Mouse (Mus musculus): ENCODE results near the gene Hsd17b2. TPM values are rescaled to one million over a fixed set of nuclear protein-coding genes. Genes with fewer than 3 reads are reported as not detected.

Gene Hsd17b2
- polyA plus RNA-seq, 1 experiment from 2014 or later, result not detected

DNA sequence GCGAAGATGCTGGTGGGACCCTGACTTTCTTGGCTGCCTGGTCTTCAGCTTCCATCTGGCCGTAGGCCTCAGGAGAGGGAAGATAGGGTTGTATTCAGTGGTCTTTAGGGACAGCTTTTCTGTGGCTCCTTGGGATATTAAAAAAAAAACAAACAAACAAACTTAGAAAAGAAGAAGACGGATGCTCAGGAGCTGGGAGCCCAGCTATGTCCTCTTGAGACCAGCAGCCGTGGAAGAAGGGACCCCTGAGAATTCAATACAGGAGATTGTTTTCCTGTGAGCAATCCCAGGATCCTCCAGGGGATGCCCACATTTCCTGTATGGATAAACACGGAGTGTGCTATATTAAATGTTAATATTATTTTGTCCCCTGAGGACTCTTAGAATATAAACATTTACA is 26.5 kb upstream of the Hsd17b2 start:
- Histone ChIP-seq H3K27ac (replicated peaks; ENCODE audit: low read depth, low read length) (no peak overlapping the region), H3K27me3 (ENCODE audit: control insufficient read depth, insufficient read depth, low read length) (no peaks in the 10 kb centered on the region), H3K4me1 (ENCODE audit: control insufficient read depth, insufficient read depth, low read length) (no peaks in the 10 kb centered on the region), H3K9ac (replicated peaks; ENCODE audit: low read length) (no peak overlapping the region), H3K9me3 (ENCODE audit: control insufficient read depth, low read length) (no peaks in the 10 kb centered on the region), H3K4me3 (replicated peaks; ENCODE audit: low read depth, low read length) (no peak overlapping the region), H3K36me3 (ENCODE audit: control insufficient read depth, insufficient read depth, low read length) (no peaks in the 10 kb centered on the region), H3K4me2 (ENCODE audit: low read length) (no peak overlapping the region)
- WGBS, result 84% methylated on average over 5 of the region's 5 CpGs
- ATAC-seq (ENCODE audit: low FRiP score, low TSS enrichment), result no peak
- no peak for DNase-seq

DNA sequence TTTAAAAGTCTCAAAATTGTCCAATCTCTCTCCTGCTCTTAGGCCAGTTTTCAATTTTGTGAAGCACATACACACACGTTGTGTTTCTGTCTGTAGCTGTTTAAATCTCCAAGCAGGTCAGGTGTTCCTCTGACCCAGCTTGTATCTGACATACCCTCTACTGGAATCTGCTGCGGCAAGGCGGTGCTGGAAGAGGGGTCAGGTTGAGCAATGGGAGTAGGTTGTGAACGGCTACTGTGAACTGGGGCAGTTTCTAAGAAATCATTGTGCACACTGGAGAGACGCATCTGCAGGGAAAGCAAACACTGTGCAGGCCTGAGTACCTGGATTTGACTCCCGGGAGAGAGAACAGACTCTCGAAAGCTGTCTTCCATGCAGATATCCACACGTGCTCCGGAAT is 25.2 kb upstream of the Hsd17b2 start:
- WGBS, result 79% methylated on average over 9 of the region's 9 CpGs
- no peak overlapping the region for H3K9ac ChIP-seq (replicated peaks; ENCODE audit: low read length)
- no peak for ATAC-seq (ENCODE audit: low FRiP score, low TSS enrichment)

DNA sequence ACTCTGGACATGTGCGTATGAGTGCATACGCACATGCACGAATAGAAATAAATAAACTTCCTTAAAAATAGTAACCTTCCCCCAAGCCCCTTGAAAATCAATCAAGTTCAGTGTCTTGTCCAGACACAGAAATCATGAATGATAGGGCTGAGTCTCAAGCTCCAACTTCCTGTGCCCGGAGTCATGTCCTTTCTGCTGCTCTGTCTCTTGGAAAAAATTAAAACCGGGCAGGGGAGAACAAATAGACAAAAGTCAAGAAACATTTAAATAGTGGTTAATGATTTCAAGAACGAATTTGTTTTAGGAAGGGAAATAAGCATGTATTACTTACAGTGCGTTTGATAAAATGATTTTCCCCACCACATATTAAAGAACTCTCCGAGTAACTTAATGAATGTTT is 24.7 kb upstream of the Hsd17b2 start:
- Histone ChIP-seq H3K9me3 (ENCODE audit: control insufficient read depth, low read length) (no peaks in the 10 kb centered on the region), H3K27me3 (ENCODE audit: control insufficient read depth, insufficient read depth, low read length) (no peaks in the 10 kb centered on the region), H3K27ac (replicated peaks; ENCODE audit: low read depth, low read length) (no peak overlapping the region), H3K9ac (replicated peaks; ENCODE audit: low read length) (no peak overlapping the region), H3K4me3 (replicated peaks; ENCODE audit: low read depth, low read length) (no peak overlapping the region), H3K4me1 (ENCODE audit: control insufficient read depth, insufficient read depth, low read length) (no peaks in the 10 kb centered on the region), H3K4me2 (ENCODE audit: low read length) (no peak overlapping the region), H3K36me3 (ENCODE audit: control insufficient read depth, insufficient read depth, low read length) (no peaks in the 10 kb centered on the region)
- ATAC-seq (ENCODE audit: low FRiP score, low TSS enrichment), result no peak
- 89% methylated on average over 8 of the region's 8 CpGs for WGBS
- no peak for DNase-seq

More for the DNA sequence above, 25.2 kb upstream of the Hsd17b2 start:
- Histone ChIP-seq H3K4me2 (ENCODE audit: low read length) (no peak overlapping the region), H3K36me3 (ENCODE audit: control insufficient read depth, insufficient read depth, low read length) (no peaks in the 10 kb centered on the region), H3K27ac (replicated peaks; ENCODE audit: low read depth, low read length) (no peak overlapping the region), H3K4me1 (ENCODE audit: control insufficient read depth, insufficient read depth, low read length) (no peaks in the 10 kb centered on the region), H3K4me3 (replicated peaks; ENCODE audit: low read depth, low read length) (no peak overlapping the region), H3K9me3 (ENCODE audit: control insufficient read depth, low read length) (no peaks in the 10 kb centered on the region), H3K27me3 (ENCODE audit: control insufficient read depth, insufficient read depth, low read length) (no peaks in the 10 kb centered on the region)
- DNase-seq, result no peak

DNA sequence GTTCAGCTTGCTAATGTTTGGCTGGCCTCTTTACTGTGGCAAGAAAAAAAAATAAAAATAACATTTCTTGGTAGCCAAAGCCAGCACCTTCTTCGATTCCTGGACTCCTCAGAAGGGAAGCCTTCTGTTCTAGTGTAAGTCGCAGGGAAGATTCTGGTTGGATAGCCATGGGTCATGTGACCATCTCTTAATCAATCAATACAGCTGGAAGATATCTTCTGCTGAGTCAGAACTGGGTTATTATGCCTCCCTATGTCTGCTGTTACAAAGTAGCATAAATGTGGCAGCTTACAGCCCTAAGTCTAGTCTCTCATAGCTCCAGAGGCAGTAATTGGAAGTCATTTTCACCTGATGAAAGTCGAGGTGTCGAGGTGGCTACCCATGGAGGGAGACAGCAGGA is 23.1 kb upstream of the Hsd17b2 start:
- no peak overlapping the region for H3K4me3 ChIP-seq (replicated peaks; ENCODE audit: low read depth, low read length)
- H3K27ac ChIP-seq (replicated peaks; ENCODE audit: low read depth, low read length), result no peak overlapping the region
- no peaks in the 10 kb centered on the region for H3K27me3 ChIP-seq (ENCODE audit: control insufficient read depth, insufficient read depth, low read length)
- DNase-seq (no peak), ATAC-seq (ENCODE audit: low FRiP score, low TSS enrichment) (no peak)
- WGBS, result 85% methylated on average over 4 of the region's 4 CpGs
- H3K4me2 ChIP-seq (ENCODE audit: low read length), result no peak overlapping the region
- no peak overlapping the region for H3K9ac ChIP-seq (replicated peaks; ENCODE audit: low read length)
- no peaks in the 10 kb centered on the region for H3K4me1 ChIP-seq (ENCODE audit: control insufficient read depth, insufficient read depth, low read length)
- no peaks in the 10 kb centered on the region for H3K9me3 ChIP-seq (ENCODE audit: control insufficient read depth, low read length)
- no peaks in the 10 kb centered on the region for H3K36me3 ChIP-seq (ENCODE audit: control insufficient read depth, insufficient read depth, low read length)

DNA sequence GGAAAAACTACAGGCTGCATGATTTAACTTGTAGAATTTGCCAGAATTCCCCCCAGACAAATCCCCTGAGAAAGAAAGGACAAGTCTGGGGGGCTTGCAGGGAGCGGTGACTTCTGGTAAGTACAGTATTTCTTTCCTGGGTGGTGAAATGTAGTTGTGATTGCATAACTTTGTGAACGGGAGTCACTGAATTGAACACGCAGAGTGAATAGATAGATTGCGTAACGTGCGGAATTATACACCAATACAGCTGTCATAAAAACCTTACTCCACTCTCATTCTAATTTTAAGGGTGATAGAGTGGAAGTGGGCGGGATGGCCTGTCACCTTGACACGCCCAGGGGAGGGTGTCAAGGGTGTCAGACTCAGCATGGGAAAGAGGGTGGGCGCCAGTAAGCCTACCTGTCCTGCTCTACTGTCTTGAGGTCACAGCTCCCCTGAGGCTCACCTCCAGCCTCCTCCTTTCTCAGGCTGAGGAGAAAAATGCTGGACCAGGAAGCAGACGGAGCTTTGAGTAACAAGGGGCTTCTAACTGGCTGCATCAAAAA is 17.7 kb upstream of the Hsd17b2 start:
- Histone ChIP-seq H3K4me3 (replicated peaks; ENCODE audit: low read depth, low read length) (no peak overlapping the region), H3K4me1 (ENCODE audit: control insufficient read depth, insufficient read depth, low read length) (no peaks in the 10 kb centered on the region), H3K4me2 (ENCODE audit: low read length) (no peak overlapping the region), H3K9me3 (ENCODE audit: control insufficient read depth, low read length) (no peaks in the 10 kb centered on the region), H3K36me3 (ENCODE audit: control insufficient read depth, insufficient read depth, low read length) (no peaks in the 10 kb centered on the region), H3K27ac (replicated peaks; ENCODE audit: low read depth, low read length) (no peak overlapping the region), H3K9ac (replicated peaks; ENCODE audit: low read length) (no peak overlapping the region), H3K27me3 (ENCODE audit: control insufficient read depth, insufficient read depth, low read length) (no peaks in the 10 kb centered on the region)
- ATAC-seq (ENCODE audit: low FRiP score, low TSS enrichment) (no peak), DNase-seq (no peak)
- WGBS, result 91% methylated on average over 10 of the region's 10 CpGs

DNA sequence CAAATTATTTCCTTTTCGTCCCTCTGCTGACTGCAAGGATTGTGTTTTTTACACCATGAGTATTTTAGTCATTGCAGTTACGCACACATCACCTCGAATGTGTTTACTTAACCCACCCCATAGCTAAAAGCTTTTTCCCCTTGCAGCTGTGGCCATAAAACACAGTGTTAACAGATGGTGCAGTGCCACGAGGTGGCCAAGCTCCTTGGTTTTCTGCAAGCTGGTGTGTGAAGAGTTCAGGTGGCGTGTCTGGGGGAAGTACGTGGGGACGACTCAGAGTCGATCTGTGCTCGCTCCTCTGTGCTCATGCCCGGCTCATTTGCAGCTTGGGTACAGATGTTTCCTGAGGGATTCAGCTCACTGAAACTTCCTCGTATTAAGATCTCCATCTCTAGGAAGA is 17.2 kb upstream of the Hsd17b2 start:
- no peaks in the 10 kb centered on the region for H3K9me3 ChIP-seq (ENCODE audit: control insufficient read depth, low read length)
- no peaks in the 10 kb centered on the region for H3K4me1 ChIP-seq (ENCODE audit: control insufficient read depth, insufficient read depth, low read length)
- no peak overlapping the region for H3K4me2 ChIP-seq (ENCODE audit: low read length)
- H3K9ac ChIP-seq (replicated peaks; ENCODE audit: low read length), result no peak overlapping the region
- no peaks in the 10 kb centered on the region for H3K27me3 ChIP-seq (ENCODE audit: control insufficient read depth, insufficient read depth, low read length)
- 82% methylated on average over 11 of the region's 11 CpGs for whole genome bisulfite sequencing
- no peak for ATAC-seq (ENCODE audit: low FRiP score, low TSS enrichment)
- H3K36me3 ChIP-seq (ENCODE audit: control insufficient read depth, insufficient read depth, low read length), result no peaks in the 10 kb centered on the region
- no peak overlapping the region for H3K4me3 ChIP-seq (replicated peaks; ENCODE audit: low read depth, low read length)
- no peak overlapping the region for H3K27ac ChIP-seq (replicated peaks; ENCODE audit: low read depth, low read length)
- no peak for DNase-seq

DNA sequence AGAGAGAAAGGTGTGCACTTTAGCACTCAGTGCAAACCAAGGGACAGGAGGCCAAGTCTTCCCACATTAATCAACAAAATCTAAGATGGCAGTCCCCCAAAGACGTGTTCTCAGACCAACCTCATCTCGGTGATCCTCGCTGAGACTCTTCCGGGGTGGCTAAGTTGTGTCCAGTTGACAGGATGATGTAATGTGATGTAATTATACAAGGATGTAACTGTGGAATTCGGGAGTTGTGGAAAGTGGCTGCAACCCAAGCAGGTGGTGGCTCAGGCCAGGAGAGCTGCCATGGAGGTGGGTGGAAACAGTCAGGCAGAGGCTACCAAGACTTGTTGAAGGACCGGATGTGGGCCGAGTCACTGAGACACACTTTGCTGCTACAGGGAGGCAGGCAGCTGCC is 13.8 kb upstream of the Hsd17b2 start:
- Histone ChIP-seq H3K4me1 (ENCODE audit: control insufficient read depth, insufficient read depth, low read length) (no peaks in the 10 kb centered on the region), H3K9me3 (ENCODE audit: control insufficient read depth, low read length) (no peaks in the 10 kb centered on the region), H3K9ac (replicated peaks; ENCODE audit: low read length) (no peak overlapping the region), H3K4me2 (ENCODE audit: low read length) (no peak overlapping the region), H3K27me3 (ENCODE audit: control insufficient read depth, insufficient read depth, low read length) (no peaks in the 10 kb centered on the region), H3K27ac (replicated peaks; ENCODE audit: low read depth, low read length) (no peak overlapping the region), H3K36me3 (ENCODE audit: control insufficient read depth, insufficient read depth, low read length) (no peaks in the 10 kb centered on the region), H3K4me3 (replicated peaks; ENCODE audit: low read depth, low read length) (no peak overlapping the region)
- ATAC-seq (ENCODE audit: low FRiP score, low TSS enrichment) (no peak), DNase-seq (no peak)
- WGBS, result 87% methylated on average over 7 of the region's 7 CpGs

DNA sequence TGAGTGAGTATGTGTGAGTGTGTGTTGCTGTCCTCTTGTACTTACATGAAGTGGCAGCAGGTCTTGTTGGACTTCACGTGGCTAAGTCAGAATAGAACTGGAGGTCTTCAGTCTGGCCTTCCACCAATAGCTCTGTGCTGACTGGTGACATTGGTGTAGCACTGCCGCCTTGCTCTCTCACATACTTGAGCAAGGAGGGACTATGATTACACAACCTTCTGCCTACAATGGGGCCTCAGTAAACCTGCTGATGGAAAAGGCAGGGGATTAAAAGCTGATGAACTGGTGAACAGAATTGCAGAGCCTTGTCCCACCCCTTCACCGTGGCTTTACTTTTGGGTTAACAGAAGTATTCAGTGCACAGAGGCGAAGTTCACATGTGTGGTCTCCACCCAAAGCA is 9.6 kb upstream of the Hsd17b2 start:
- Histone ChIP-seq H3K27me3 (ENCODE audit: control insufficient read depth, insufficient read depth, low read length) (no peaks in the 10 kb centered on the region), H3K27ac (replicated peaks; ENCODE audit: low read depth, low read length) (no peak overlapping the region), H3K4me3 (replicated peaks; ENCODE audit: low read depth, low read length) (no peak overlapping the region), H3K36me3 (ENCODE audit: control insufficient read depth, insufficient read depth, low read length) (no peaks in the 10 kb centered on the region), H3K4me1 (ENCODE audit: control insufficient read depth, insufficient read depth, low read length) (no peaks in the 10 kb centered on the region), H3K4me2 (ENCODE audit: low read length) (no peak overlapping the region), H3K9ac (replicated peaks; ENCODE audit: low read length) (no peak overlapping the region), H3K9me3 (ENCODE audit: control insufficient read depth, low read length) (no peaks in the 10 kb centered on the region)
- WGBS, result 91% methylated on average over 4 of the region's 4 CpGs
- ATAC-seq (ENCODE audit: low FRiP score, low TSS enrichment), result no peak
- DNase-seq, result no peak

DNA sequence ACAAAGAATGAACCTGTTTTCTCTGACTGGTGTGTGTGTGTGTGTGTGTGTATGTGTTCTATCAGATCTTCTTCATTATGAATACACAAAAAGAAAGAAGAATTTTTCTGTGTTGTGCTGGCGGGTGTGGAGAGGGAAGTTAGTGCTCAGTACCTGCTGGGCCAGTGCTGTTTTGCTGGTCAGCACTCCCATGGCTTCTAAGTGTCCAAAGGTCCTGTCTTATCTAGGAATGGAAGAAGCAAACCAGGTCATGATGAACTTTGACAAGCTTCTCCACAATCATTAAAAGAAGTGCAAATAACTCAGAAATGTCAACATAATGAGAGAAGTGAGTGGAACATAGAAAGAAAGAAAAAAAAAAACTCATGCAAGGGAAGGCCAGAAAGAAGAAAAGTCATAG is 6.1 kb upstream of the Hsd17b2 start:
- no peaks in the 10 kb centered on the region for H3K4me1 ChIP-seq (ENCODE audit: control insufficient read depth, insufficient read depth, low read length)
- H3K9ac ChIP-seq (replicated peaks; ENCODE audit: low read length), result no peak overlapping the region
- H3K36me3 ChIP-seq (ENCODE audit: control insufficient read depth, insufficient read depth, low read length), result no peaks in the 10 kb centered on the region
- ATAC-seq (ENCODE audit: low FRiP score, low TSS enrichment) (no peak), DNase-seq (no peak)
- no peaks in the 10 kb centered on the region for H3K27me3 ChIP-seq (ENCODE audit: control insufficient read depth, insufficient read depth, low read length)
- WGBS, result 82% methylated on average over 1 of the region's 1 CpGs
- no peak overlapping the region for H3K4me3 ChIP-seq (replicated peaks; ENCODE audit: low read depth, low read length)
- H3K27ac ChIP-seq (replicated peaks; ENCODE audit: low read depth, low read length), result no peak overlapping the region
- H3K4me2 ChIP-seq (ENCODE audit: low read length), result no peak overlapping the region
- no peaks in the 10 kb centered on the region for H3K9me3 ChIP-seq (ENCODE audit: control insufficient read depth, low read length)

Data from midbrain, embryonic 14.5 days (tissue).